Mouse (Mus musculus): ENCODE measurements around the gene Cry2. TPM values are rescaled to one million over a fixed set of nuclear protein-coding genes. Genes with fewer than 3 reads are reported as not detected.
"Not testable (repeated sequence)": the region's sequence is repeated elsewhere in the genome, so short reads cannot be mapped to it uniquely, and the experiment has no call there.

Gene Cry2
- polyA plus RNA-seq, 1 experiment from 2014 or later = 10.0 TPM

GRCm38 (mm10) chr2:92403776-92404319 lies 30.0 kb downstream of the Cry2 start:
- no peak for ATAC-seq
- peaks cover 45% of the 10 kb centered on the region for H3K36me3 ChIP-seq (ENCODE audit: control insufficient read depth, insufficient read depth)
- no peak overlapping the region for H3K27ac ChIP-seq (ENCODE audit: low read depth, low read length)
- no peak overlapping the region for H3K4me3 ChIP-seq (ENCODE audit: low read depth, low read length)
- no peak overlapping the region for H3K4me2 ChIP-seq (replicated peaks; ENCODE audit: low read depth)
- no peak for TF ChIP-seq CTCF (IDR thresholded peaks at IDR 0.05; ENCODE audit: low read depth)
- WGBS = 91% methylated on average over 5 of the region's 5 CpGs
- H3K27me3 ChIP-seq (replicated peaks; ENCODE audit: control insufficient read depth, insufficient read depth, low read length) = no peaks in the 10 kb centered on the region
- no peak overlapping the region for H3K9ac ChIP-seq (ENCODE audit: low read depth, low read length)
- no peaks in the 10 kb centered on the region for H3K4me1 ChIP-seq (replicated peaks; ENCODE audit: control insufficient read depth, insufficient read depth, low read length)
- H3K9me3 ChIP-seq (ENCODE audit: control insufficient read depth) = no peaks in the 10 kb centered on the region

GRCm38 (mm10) chr2:92402591-92403326 lies 31.1 kb downstream of the Cry2 start:
- peaks cover 34% of the 10 kb centered on the region for H3K36me3 ChIP-seq (ENCODE audit: control insufficient read depth, insufficient read depth)
- H3K4me1 ChIP-seq (replicated peaks; ENCODE audit: control insufficient read depth, insufficient read depth, low read length) = no peaks in the 10 kb centered on the region
- no peak overlapping the region for H3K4me3 ChIP-seq (ENCODE audit: low read depth, low read length)
- no peak overlapping the region for H3K4me2 ChIP-seq (replicated peaks; ENCODE audit: low read depth)
- 81% methylated on average over 4 of the region's 4 CpGs for WGBS
- no peak overlapping the region for H3K27ac ChIP-seq (ENCODE audit: low read depth, low read length)
- H3K9ac ChIP-seq (ENCODE audit: low read depth, low read length) = no peak overlapping the region
- TF ChIP-seq CTCF (IDR thresholded peaks at IDR 0.05; ENCODE audit: low read depth) = no peak
- no peaks in the 10 kb centered on the region for H3K9me3 ChIP-seq (ENCODE audit: control insufficient read depth)
- no peak for ATAC-seq
- no peaks in the 10 kb centered on the region for H3K27me3 ChIP-seq (replicated peaks; ENCODE audit: control insufficient read depth, insufficient read depth, low read length)

DNA sequence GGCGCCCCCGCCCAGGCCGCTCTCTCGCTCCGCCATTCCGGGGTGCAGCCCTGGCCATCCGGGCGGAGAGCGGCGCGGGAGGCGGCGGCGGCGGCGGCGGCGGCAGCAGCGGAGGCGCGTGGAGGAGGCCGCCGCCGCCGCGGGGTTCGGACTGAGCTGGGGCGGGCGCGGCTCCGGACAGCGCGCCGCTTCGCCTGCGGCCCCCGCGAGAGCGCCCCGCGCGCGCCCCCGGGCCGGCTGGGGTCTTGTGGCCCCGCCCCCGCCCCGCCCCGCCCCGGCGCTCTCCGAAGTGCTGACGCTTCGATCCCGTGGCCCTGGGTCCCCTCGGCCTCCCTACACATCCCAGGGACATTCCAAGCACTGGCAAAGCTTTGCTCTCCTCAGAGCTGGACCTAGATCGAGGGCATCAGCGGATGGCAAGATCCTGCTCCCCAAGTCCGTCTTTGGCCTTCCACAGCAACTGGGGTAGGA lies 32.7 kb downstream of the Cry2 start, which contains the start of gene Mapk8ip1:
TSS of gene Mapk8ip1 (minus strand) at position 173 of the 471 bp plus-strand sequence.
- Histone ChIP-seq H3K27me3 (replicated peaks; ENCODE audit: control insufficient read depth, insufficient read depth, low read length) (no peaks in the 10 kb centered on the region), H3K4me3 (ENCODE audit: low read depth, low read length) (peak within 1 kb of the TSS; percentile 46), H3K9me3 (ENCODE audit: control insufficient read depth) (no peaks in the 10 kb centered on the region), H3K4me2 (replicated peaks; ENCODE audit: low read depth) (peak within 1 kb of the TSS; percentile 85), H3K9ac (ENCODE audit: low read depth, low read length) (peak within 1 kb of the TSS; percentile 37), H3K36me3 (ENCODE audit: control insufficient read depth, insufficient read depth) (peaks cover 21% of the 10 kb centered on the region), H3K4me1 (replicated peaks; ENCODE audit: control insufficient read depth, insufficient read depth, low read length) (no peaks in the 10 kb centered on the region), H3K27ac (ENCODE audit: low read depth, low read length) (no peak within 1 kb of the TSS)
- ATAC-seq = peak; percentile 29; the same call in 1 of the 2 replicates
- TF ChIP-seq CTCF (IDR thresholded peaks at IDR 0.05; ENCODE audit: low read depth) = no peak
- WGBS = 4% methylated on average over 19 of the region's 59 CpGs

- peak overlapping the region; percentile 46 for H3K4me3 ChIP-seq (ENCODE audit: low read depth, low read length)
- no peak for TF ChIP-seq CTCF (IDR thresholded peaks at IDR 0.05; ENCODE audit: low read depth)
- H3K36me3 ChIP-seq (ENCODE audit: control insufficient read depth, insufficient read depth) = peaks cover 21% of the 10 kb centered on the region
- peak overlapping the region; percentile 37 for H3K9ac ChIP-seq (ENCODE audit: low read depth, low read length)
- 0 out of 2 replicates have a peak, but pooled peaks have one; percentile 16 for ATAC-seq
- no peak overlapping the region for H3K27ac ChIP-seq (ENCODE audit: low read depth, low read length)
- 6% methylated on average over 22 of the region's 22 CpGs for WGBS
- peak overlapping the region; percentile 85 for H3K4me2 ChIP-seq (replicated peaks; ENCODE audit: low read depth)
- H3K4me1 ChIP-seq (replicated peaks; ENCODE audit: control insufficient read depth, insufficient read depth, low read length) = no peaks in the 10 kb centered on the region
- no peaks in the 10 kb centered on the region for H3K9me3 ChIP-seq (ENCODE audit: control insufficient read depth)
- H3K27me3 ChIP-seq (replicated peaks; ENCODE audit: control insufficient read depth, insufficient read depth, low read length) = no peaks in the 10 kb centered on the region
Measured at GRCm38 (mm10) chr2:92400682-92401081, 33.2 kb downstream of the Cry2 start.

DNA sequence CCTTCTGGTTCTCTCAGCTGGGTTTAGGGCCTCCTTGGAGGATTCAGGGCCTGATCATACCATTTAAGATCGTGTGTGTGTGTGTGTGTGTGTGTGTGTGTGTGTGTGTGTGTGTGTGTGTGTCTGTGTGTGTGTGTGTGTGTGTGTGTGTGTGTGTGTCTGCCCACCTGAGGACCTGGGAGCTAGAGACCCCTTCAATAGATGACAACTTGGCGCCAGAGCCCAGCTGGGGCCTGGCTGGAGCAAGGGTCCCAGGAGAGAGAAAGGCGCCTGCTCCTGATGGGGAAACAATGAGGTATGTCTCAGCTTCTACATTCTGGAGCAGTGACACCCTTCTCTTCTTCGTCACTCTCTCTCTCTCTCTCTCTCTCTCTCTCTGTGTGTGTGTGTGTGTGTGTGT lies 34.0 kb downstream of the Cry2 start:
- not testable (repeated sequence) for H3K27ac ChIP-seq (ENCODE audit: low read depth, low read length); H3K4me1 ChIP-seq (replicated peaks; ENCODE audit: control insufficient read depth, insufficient read depth, low read length); H3K9me3 ChIP-seq (ENCODE audit: control insufficient read depth); H3K4me3 ChIP-seq (ENCODE audit: low read depth, low read length); H3K27me3 ChIP-seq (replicated peaks; ENCODE audit: control insufficient read depth, insufficient read depth, low read length); H3K4me2 ChIP-seq (replicated peaks; ENCODE audit: low read depth); H3K9ac ChIP-seq (ENCODE audit: low read depth, low read length); ATAC-seq
- WGBS = 74% methylated on average over 4 of the region's 4 CpGs
- peaks cover 13% of the 10 kb centered on the region for H3K36me3 ChIP-seq (ENCODE audit: control insufficient read depth, insufficient read depth)

GRCm38 (mm10) chr2:92397436-92397835 lies 36.4 kb downstream of the Cry2 start:
- H3K27me3 ChIP-seq (replicated peaks; ENCODE audit: control insufficient read depth, insufficient read depth, low read length) = peaks cover 9% of the 10 kb centered on the region; the same call in 1 of the 2 replicates

More at GRCm38 (mm10) chr2:92397436-92397835, 36.4 kb downstream of the Cry2 start:
- ATAC-seq = no peak
- Histone ChIP-seq H3K36me3 (ENCODE audit: control insufficient read depth, insufficient read depth) (no peaks in the 10 kb centered on the region), H3K4me3 (ENCODE audit: low read depth, low read length) (no peak overlapping the region), H3K27ac (ENCODE audit: low read depth, low read length) (no peak overlapping the region), H3K4me2 (replicated peaks; ENCODE audit: low read depth) (no peak overlapping the region), H3K9me3 (ENCODE audit: control insufficient read depth) (no peaks in the 10 kb centered on the region), H3K4me1 (replicated peaks; ENCODE audit: control insufficient read depth, insufficient read depth, low read length) (no peaks in the 10 kb centered on the region), H3K9ac (ENCODE audit: low read depth, low read length) (no peak overlapping the region)
- WGBS = 47% methylated on average over 1 of the region's 1 CpGs
- no peak for TF ChIP-seq CTCF (IDR thresholded peaks at IDR 0.05; ENCODE audit: low read depth)
